Mouse (Mus musculus) hindbrain, embryonic 10.5 days (tissue): ENCODE results near the gene Gm4778. TPM values are rescaled to one million over a fixed set of nuclear protein-coding genes. Genes with fewer than 3 reads are reported as not detected.
"Not testable (repeated sequence)": the region's sequence is repeated elsewhere in the genome, so short reads cannot be mapped to it uniquely, and the experiment has no call there.

ENCODE experiments used
- DNase-seq: peaks from one replicate; pipeline ENCODE4 v3.0.0-alpha.2; 2017; ENCODE audit warnings: low spot score
- H3K27ac ChIP-seq: fragments of 300-500 bp; sonication (generic); 2 replicates; pipeline ENCODE4 v1.5.1; 2016; ENCODE audit warnings: mild to moderate bottlenecking, moderate library complexity
- H3K27me3 ChIP-seq: fragments of 300-500 bp; sonication (generic); 2 replicates; pipeline ENCODE4 v1.6.1; 2016; ENCODE audit warnings: mild to moderate bottlenecking; ENCODE audit not compliant: poor library complexity, insufficient read depth, severe bottlenecking
- H3K36me3 ChIP-seq: fragments of 300-500 bp; sonication (generic); 2 replicates; pipeline ENCODE4 v1.6.1; 2016; ENCODE audit warnings: mild to moderate bottlenecking, moderate library complexity
- H3K4me1 ChIP-seq: fragments of 300-500 bp; sonication (generic); replicated peaks from 2 replicates; pipeline ENCODE4 v1.6.1; 2016; ENCODE audit warnings: mild to moderate bottlenecking
- H3K4me3 ChIP-seq: fragments of 300-500 bp; sonication (generic); 2 replicates; pipeline ENCODE4 v1.5.1; 2016; ENCODE audit warnings: mild to moderate bottlenecking, moderate library complexity
- H3K9me3 ChIP-seq: fragments of 300-500 bp; sonication (generic); 2 replicates; pipeline ENCODE4 v1.6.1; 2016; ENCODE audit warnings: mild to moderate bottlenecking, moderate library complexity
- WGBS: fragments of 180-500 bp; shearing (Covaris S2); methylation state at CpG from one replicate; pipeline ENCODE4 v1.1.7; 2016; 5-methylcytosine and 5-hydroxymethylcytosine counted together
- polyA plus RNA-seq: library from polyadenylated mRNA; unstranded; fragments of >200 nt; fragmentation: Nextera tagmentation; extraction: Ambion mirVana; gene quantifications from 2 replicates; pipeline ENCODE4 v1.2.1, GENCODE M21; 2016

Gm4778 gene
- not detected in 2 replicates for polyA plus RNA-seq

- 100% methylated on average over 1 of the region's 1 CpGs for WGBS
- not testable (repeated sequence) for H3K9me3 ChIP-seq
Measured at GRCm38 (mm10) chr3:94263736-94264135, at the start of gene Gm4778. TSS of gene Gm4778 (plus strand) at chr3:94264036.

GRCm38 (mm10) chr3:94260598-94260997 lies 3.2 kb upstream of the Gm4778 start:
- Histone ChIP-seq H3K4me1 (no peaks in the 10 kb centered on the region), H3K27ac (no peak overlapping the region), H3K4me3 (no peak overlapping the region), H3K27me3 (no peaks in the 10 kb centered on the region), H3K36me3 (no peaks in the 10 kb centered on the region), H3K9me3 (no peaks in the 10 kb centered on the region)
- 48% methylated on average over 6 of the region's 6 CpGs for WGBS
- no peak for DNase-seq

More at GRCm38 (mm10) chr3:94263736-94264135, at the start of gene Gm4778:
- not testable (repeated sequence) for H3K27ac ChIP-seq, H3K4me3 ChIP-seq, DNase-seq, H3K4me1 ChIP-seq, H3K27me3 ChIP-seq, H3K36me3 ChIP-seq

GRCm38 (mm10) chr3:94275991-94276390 lies 12.2 kb downstream of the Gm4778 start:
- Histone ChIP-seq H3K27ac (no peak overlapping the region; the same call in 1 of the 2 replicates), H3K27me3 (no peaks in the 10 kb centered on the region), H3K9me3 (no peaks in the 10 kb centered on the region), H3K4me3 (no peak overlapping the region), H3K36me3 (no peaks in the 10 kb centered on the region), H3K4me1 (no peaks in the 10 kb centered on the region)
- WGBS: 85% methylated on average over 11 of the region's 11 CpGs
- DNase-seq: no peak

- WGBS: 85% methylated on average over 1 of the region's 1 CpGs
Measured at GRCm38 (mm10) chr3:94305457-94305856, 41.6 kb downstream of the Gm4778 start.

GRCm38 (mm10) chr3:94306975-94307374 lies 43.1 kb downstream of the Gm4778 start:
- H3K36me3 ChIP-seq: no peaks in the 10 kb centered on the region
- no peak overlapping the region for H3K27ac ChIP-seq
- DNase-seq: no peak
- no peaks in the 10 kb centered on the region for H3K9me3 ChIP-seq
- no peaks in the 10 kb centered on the region; the same call in 1 of the 2 replicates for H3K27me3 ChIP-seq
- H3K4me1 ChIP-seq: peaks cover 7% of the 10 kb centered on the region; the same call in 1 of the 2 replicates
- no peak overlapping the region for H3K4me3 ChIP-seq

More at GRCm38 (mm10) chr3:94305457-94305856, 41.6 kb downstream of the Gm4778 start:
- DNase-seq: no peak
- no peaks in the 10 kb centered on the region for H3K9me3 ChIP-seq
- H3K27me3 ChIP-seq: no peaks in the 10 kb centered on the region; the same call in 1 of the 2 replicates
- H3K4me1 ChIP-seq: no peaks in the 10 kb centered on the region; the same call in 1 of the 2 replicates
- H3K27ac ChIP-seq: no peak overlapping the region
- H3K36me3 ChIP-seq: no peaks in the 10 kb centered on the region
- no peak overlapping the region for H3K4me3 ChIP-seq

- peak within 1 kb of the TSS; percentile 70 for H3K4me3 ChIP-seq
- DNase-seq: peak; percentile 94
- peaks cover 7% of the 10 kb centered on the region; the same call in 1 of the 2 replicates for H3K4me1 ChIP-seq
- H3K27me3 ChIP-seq: no peaks in the 10 kb centered on the region; the same call in 1 of the 2 replicates
- H3K27ac ChIP-seq: peak within 1 kb of the TSS; percentile 86
- 3% methylated on average over 47 of the region's 47 CpGs for WGBS
- H3K9me3 ChIP-seq: no peaks in the 10 kb centered on the region
- H3K36me3 ChIP-seq: no peaks in the 10 kb centered on the region
Measured at GRCm38 (mm10) chr3:94309633-94310363, 46.0 kb downstream of the Gm4778 start, which contains the start of gene Them4. TSS of gene Them4 (plus strand) at chr3:94310089.

- Histone ChIP-seq H3K27me3 (no peaks in the 10 kb centered on the region; the same call in 1 of the 2 replicates), H3K4me3 (peak overlapping the region; percentile 70), H3K27ac (peak overlapping the region; percentile 86), H3K4me1 (peaks cover 7% of the 10 kb centered on the region; the same call in 1 of the 2 replicates), H3K36me3 (no peaks in the 10 kb centered on the region), H3K9me3 (no peaks in the 10 kb centered on the region)
- 51% methylated on average over 7 of the region's 7 CpGs for WGBS
- no peak for DNase-seq
Measured at GRCm38 (mm10) chr3:94310491-94310890, 46.7 kb downstream of the Gm4778 start.

GRCm38 (mm10) chr3:94310911-94311310 lies 47.1 kb downstream of the Gm4778 start:
- peak overlapping the region; percentile 70 for H3K4me3 ChIP-seq
- H3K9me3 ChIP-seq: no peaks in the 10 kb centered on the region
- no peak overlapping the region for H3K27ac ChIP-seq
- H3K27me3 ChIP-seq: no peaks in the 10 kb centered on the region; the same call in 1 of the 2 replicates
- no peak for DNase-seq
- peaks cover 7% of the 10 kb centered on the region; the same call in 1 of the 2 replicates for H3K4me1 ChIP-seq
- 83% methylated on average over 6 of the region's 6 CpGs for WGBS
- no peaks in the 10 kb centered on the region for H3K36me3 ChIP-seq

- Histone ChIP-seq H3K36me3 (no peaks in the 10 kb centered on the region), H3K9me3 (no peaks in the 10 kb centered on the region), H3K27ac (no peak overlapping the region), H3K4me1 (peaks cover 7% of the 10 kb centered on the region; the same call in 1 of the 2 replicates), H3K4me3 (no peak overlapping the region), H3K27me3 (no peaks in the 10 kb centered on the region; the same call in 1 of the 2 replicates)
- WGBS: 82% methylated on average over 4 of the region's 4 CpGs
- no peak for DNase-seq
Measured at GRCm38 (mm10) chr3:94311376-94311775, 47.5 kb downstream of the Gm4778 start.

Other genes starting within 250 kb of the Gm4778 start
- gene Gm9125, start 209.2 kb upstream of the Gm4778 start, polyA plus RNA-seq: not detected in 2 replicates
- not detected in 2 replicates for gene Gm10697, start 191.4 kb upstream of the Gm4778 start, polyA plus RNA-seq
- not detected in 2 replicates for gene Gm10696, start 85.8 kb upstream of the Gm4778 start, polyA plus RNA-seq
- gene Gm5286, start 67.3 kb upstream of the Gm4778 start, polyA plus RNA-seq: not detected in 2 replicates
- 8.6 and 9.8 TPM in 2 replicates for gene Them4, start 46.1 kb downstream of the Gm4778 start, polyA plus RNA-seq
- not detected in 2 replicates for gene Them5, start 78.1 kb downstream of the Gm4778 start, polyA plus RNA-seq
- 0.32 and 1.2 TPM in 2 replicates for gene C2cd4d, start 98.4 kb downstream of the Gm4778 start, polyA plus RNA-seq
- 0.13 and 0.30 TPM in 2 replicates for gene Rorc, start 108.8 kb downstream of the Gm4778 start, polyA plus RNA-seq
- gene Lingo4, start 134.5 kb downstream of the Gm4778 start, polyA plus RNA-seq: 0.66 and 1.2 TPM in 2 replicates
- 39.6 and 46.1 TPM in 2 replicates for gene Tdrkh, start 149.2 kb downstream of the Gm4778 start, polyA plus RNA-seq
- 71.3 and 73.4 TPM in 2 replicates for gene Mrpl9, start 179.3 kb downstream of the Gm4778 start, polyA plus RNA-seq
- 0.26 and 0.98 TPM in 2 replicates for gene Oaz3, start 179.9 kb downstream of the Gm4778 start, polyA plus RNA-seq
- 69.3 and 136 TPM in 2 replicates for gene Celf3, start 214.3 kb downstream of the Gm4778 start, polyA plus RNA-seq
- 6.5 and 19.3 TPM in 2 replicates for gene Riiad1, start 216.3 kb downstream of the Gm4778 start, polyA plus RNA-seq